Mouse (Mus musculus): ENCODE results near the gene Zfp445. TPM values are rescaled to one million over a fixed set of nuclear protein-coding genes. Genes with fewer than 3 reads are reported as not detected.

Gene Zfp445
- polyA plus RNA-seq, 1 experiment from 2014 or later, result 69.5 TPM

DNA sequence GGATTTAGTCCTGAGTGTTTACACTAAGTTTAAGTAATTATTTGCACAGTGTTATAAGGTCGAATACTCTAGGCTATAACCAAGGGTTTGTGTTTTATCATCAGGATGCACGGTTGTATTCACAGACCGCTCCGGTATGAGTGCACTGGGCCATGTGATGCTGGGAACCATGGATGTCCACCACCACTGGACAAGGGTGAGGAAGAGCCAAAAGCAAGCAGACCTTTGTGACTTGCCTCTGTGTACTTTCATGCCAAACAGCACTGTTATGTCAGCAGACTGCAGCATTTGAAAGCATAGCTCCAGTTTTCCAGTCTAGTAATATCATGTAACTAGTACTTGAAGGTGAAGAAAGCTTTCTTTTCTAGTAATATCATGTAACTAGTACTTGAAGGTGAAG lies 39.1 kb downstream of the Zfp445 start:
- H3K36me3 ChIP-seq, result peaks cover 48% of the 10 kb centered on the region
- no peaks in the 10 kb centered on the region; the same call in 1 of the 2 replicates for H3K4me1 ChIP-seq
- H3K4me3 ChIP-seq, result no peak overlapping the region
- no peak for DNase-seq (ENCODE audit: low spot score)
- 94% methylated on average over 4 of the region's 4 CpGs for WGBS
- no peaks in the 10 kb centered on the region for H3K9me3 ChIP-seq (replicated peaks)
- no peaks in the 10 kb centered on the region for H3K27me3 ChIP-seq (ENCODE audit: low read depth, poor library complexity, severe bottlenecking)
- H3K27ac ChIP-seq (replicated peaks), result no peak overlapping the region

GRCm38 (mm10) chr9:122823374-122824017 lies 42.3 kb downstream of the Zfp445 start:
- 91% methylated on average over 5 of the region's 5 CpGs for WGBS

DNA sequence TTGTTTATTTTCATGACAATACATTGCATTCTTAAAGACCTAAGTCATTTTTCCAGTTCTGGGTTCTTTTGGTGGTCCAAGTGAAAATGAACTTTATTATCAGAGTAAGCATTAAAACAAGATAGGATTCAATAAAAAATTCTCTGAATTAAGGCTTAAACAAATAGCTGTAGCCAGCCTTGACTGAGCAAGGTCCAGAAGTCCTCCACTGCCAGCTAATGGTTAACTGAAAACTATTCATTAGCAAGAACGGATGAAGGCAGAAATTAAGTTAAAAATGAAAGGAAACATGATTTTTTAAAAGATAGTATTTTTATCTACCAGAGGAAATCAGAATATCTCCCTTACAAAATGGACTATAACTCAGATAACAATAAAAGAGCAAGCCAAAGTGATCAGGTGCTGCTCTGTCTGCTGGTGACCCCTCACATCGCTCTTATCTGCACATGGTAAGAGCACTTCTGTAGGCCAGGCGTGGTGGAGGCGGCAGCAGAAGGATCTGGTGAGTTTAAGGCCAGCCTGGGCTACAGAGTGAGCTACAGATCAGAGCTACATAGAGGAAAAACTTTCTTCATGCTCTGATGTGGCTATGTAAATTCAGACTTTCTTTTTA lies 50.5 kb downstream of the Zfp445 start:
- no peaks in the 10 kb centered on the region for H3K9me3 ChIP-seq (replicated peaks)
- DNase-seq (ENCODE audit: low spot score), result no peak
- no peaks in the 10 kb centered on the region for H3K4me1 ChIP-seq
- peaks cover 5% of the 10 kb centered on the region; the same call in 1 of the 2 replicates for H3K36me3 ChIP-seq
- WGBS, result 89% methylated on average over 4 of the region's 4 CpGs
- H3K27me3 ChIP-seq (ENCODE audit: low read depth, poor library complexity, severe bottlenecking), result no peaks in the 10 kb centered on the region
- H3K27ac ChIP-seq (replicated peaks), result no peak overlapping the region
- no peak overlapping the region for H3K4me3 ChIP-seq

More at GRCm38 (mm10) chr9:122823374-122824017, 42.3 kb downstream of the Zfp445 start:
- DNase-seq (ENCODE audit: low spot score), result no peak
- peaks cover 48% of the 10 kb centered on the region for H3K36me3 ChIP-seq
- H3K4me3 ChIP-seq, result no peak overlapping the region
- no peaks in the 10 kb centered on the region for H3K27me3 ChIP-seq (ENCODE audit: low read depth, poor library complexity, severe bottlenecking)
- no peaks in the 10 kb centered on the region for H3K4me1 ChIP-seq
- H3K27ac ChIP-seq (replicated peaks), result no peak overlapping the region
- no peaks in the 10 kb centered on the region for H3K9me3 ChIP-seq (replicated peaks)

DNA sequence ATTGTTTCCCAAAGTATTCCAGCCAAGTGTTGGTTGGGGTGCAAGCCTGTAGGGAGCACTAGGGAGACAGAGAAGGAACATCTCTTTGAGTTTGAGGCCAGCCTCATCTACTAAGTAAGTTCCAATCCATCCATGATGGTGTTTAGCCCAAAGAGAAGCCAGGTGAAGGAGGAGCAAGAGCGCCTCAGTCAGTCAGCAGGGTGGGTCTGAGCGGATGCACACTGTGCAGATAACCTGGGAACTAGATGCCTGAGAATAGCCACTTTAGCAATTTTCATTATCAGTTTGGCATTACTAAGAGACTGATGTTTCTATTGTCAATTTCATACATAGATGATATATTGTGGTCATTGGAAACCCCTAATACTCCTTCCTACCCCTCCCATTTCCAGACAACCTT lies 51.0 kb downstream of the Zfp445 start:
- no peak overlapping the region for H3K4me3 ChIP-seq
- no peaks in the 10 kb centered on the region for H3K4me1 ChIP-seq
- H3K27me3 ChIP-seq (ENCODE audit: low read depth, poor library complexity, severe bottlenecking), result no peaks in the 10 kb centered on the region
- WGBS, result 96% methylated on average over 2 of the region's 2 CpGs
- H3K27ac ChIP-seq (replicated peaks), result no peak overlapping the region
- H3K9me3 ChIP-seq (replicated peaks), result no peaks in the 10 kb centered on the region
- no peak for DNase-seq (ENCODE audit: low spot score)
- 0 out of 2 replicates have a peak, but pooled peaks cover 2% of the 10 kb centered on the region for H3K36me3 ChIP-seq

GRCm38 (mm10) chr9:122812386-122812785 lies 53.4 kb downstream of the Zfp445 start:
- no peak overlapping the region for H3K27ac ChIP-seq (replicated peaks)
- H3K4me1 ChIP-seq, result no peaks in the 10 kb centered on the region
- H3K27me3 ChIP-seq (ENCODE audit: low read depth, poor library complexity, severe bottlenecking), result no peaks in the 10 kb centered on the region
- no peaks in the 10 kb centered on the region for H3K36me3 ChIP-seq
- WGBS, result 89% methylated on average over 5 of the region's 5 CpGs
- DNase-seq (ENCODE audit: low spot score), result no peak
- no peaks in the 10 kb centered on the region for H3K9me3 ChIP-seq (replicated peaks)
- no peak overlapping the region for H3K4me3 ChIP-seq

DNA sequence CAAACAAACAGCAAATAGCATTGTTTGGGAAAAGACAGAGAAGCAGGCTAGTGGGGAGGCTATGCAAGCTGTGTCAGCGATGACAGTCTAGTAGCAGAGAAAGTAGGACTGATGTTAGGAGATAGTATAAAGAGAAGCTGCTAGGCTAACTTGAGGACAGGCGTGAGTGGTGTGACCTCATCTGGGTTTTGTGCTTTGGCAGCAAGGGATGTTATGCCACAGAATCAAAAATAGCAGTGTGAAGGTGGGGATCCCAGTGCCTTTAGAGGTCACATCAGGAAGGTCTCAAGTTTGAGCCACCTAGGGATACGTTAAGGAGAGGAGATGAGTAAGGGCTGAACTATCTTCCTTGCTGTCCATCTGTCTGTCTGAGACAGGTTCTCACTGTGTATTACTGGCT lies 55.6 kb downstream of the Zfp445 start:
- DNase-seq (ENCODE audit: low spot score), result no peak
- no peaks in the 10 kb centered on the region for H3K27me3 ChIP-seq (ENCODE audit: low read depth, poor library complexity, severe bottlenecking)
- H3K4me3 ChIP-seq, result no peak overlapping the region
- WGBS, result 89% methylated on average over 3 of the region's 3 CpGs
- H3K36me3 ChIP-seq, result no peaks in the 10 kb centered on the region
- no peaks in the 10 kb centered on the region for H3K9me3 ChIP-seq (replicated peaks)
- no peak overlapping the region for H3K27ac ChIP-seq (replicated peaks)
- H3K4me1 ChIP-seq, result peaks cover 10% of the 10 kb centered on the region

DNA sequence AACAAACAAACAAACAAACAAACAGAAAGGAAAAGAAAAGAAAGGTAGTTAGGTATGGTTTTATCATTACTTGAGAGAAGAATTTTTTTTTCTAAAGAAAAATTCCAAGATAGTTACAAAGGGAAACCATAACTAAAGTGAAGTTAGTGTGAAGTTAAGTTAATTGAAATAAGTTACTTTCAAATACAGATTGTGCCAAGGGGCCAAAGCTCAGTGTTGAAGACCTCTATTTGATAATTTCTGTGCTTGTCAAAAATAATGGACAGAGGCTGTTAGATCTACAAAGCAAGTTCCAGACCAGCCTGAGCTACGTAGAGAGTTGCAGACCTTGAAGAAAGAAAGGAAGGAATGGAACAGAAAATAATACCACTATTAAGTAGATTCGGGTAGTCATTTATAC lies 58.6 kb downstream of the Zfp445 start:
- H3K9me3 ChIP-seq (replicated peaks), result no peaks in the 10 kb centered on the region
- no peak overlapping the region for H3K27ac ChIP-seq (replicated peaks)
- H3K36me3 ChIP-seq, result no peaks in the 10 kb centered on the region
- WGBS, result 90% methylated on average over 2 of the region's 2 CpGs
- peaks cover 10% of the 10 kb centered on the region for H3K4me1 ChIP-seq
- DNase-seq (ENCODE audit: low spot score), result no peak
- H3K27me3 ChIP-seq (ENCODE audit: low read depth, poor library complexity, severe bottlenecking), result no peaks in the 10 kb centered on the region
- no peak overlapping the region for H3K4me3 ChIP-seq

- Histone ChIP-seq H3K36me3 (no peaks in the 10 kb centered on the region), H3K9me3 (replicated peaks) (no peaks in the 10 kb centered on the region), H3K4me3 (peak overlapping the region; percentile 79), H3K27me3 (ENCODE audit: low read depth, poor library complexity, severe bottlenecking) (no peaks in the 10 kb centered on the region), H3K4me1 (peaks cover 10% of the 10 kb centered on the region), H3K27ac (replicated peaks) (peak overlapping the region; percentile 90)
- 12% methylated on average over 10 of the region's 10 CpGs for WGBS
- DNase-seq (ENCODE audit: low spot score), result no peak
These were observed 59.9 kb downstream of the Zfp445 start for GRCm38 (mm10) chr9:122805845-122806341.

GRCm38 (mm10) chr9:122805053-122805844 lies 60.6 kb downstream of the Zfp445 start, which contains the start of gene Tcaim:
Gene Tcaim (plus strand): TSS chr9:122805539.
- peak within 1 kb of the TSS; percentile 90 for H3K27ac ChIP-seq (replicated peaks)
- no peaks in the 10 kb centered on the region for H3K27me3 ChIP-seq (ENCODE audit: low read depth, poor library complexity, severe bottlenecking)
- H3K4me1 ChIP-seq, result peaks cover 10% of the 10 kb centered on the region
- no peaks in the 10 kb centered on the region for H3K36me3 ChIP-seq
- peak within 1 kb of the TSS; percentile 79 for H3K4me3 ChIP-seq
- H3K9me3 ChIP-seq (replicated peaks), result no peaks in the 10 kb centered on the region
- peak; percentile 92 for DNase-seq (ENCODE audit: low spot score)
- WGBS, result 8% methylated on average over 42 of the region's 42 CpGs

Other genes with a start within 250 kb of the Zfp445 start
- gene Topaz1, start 118.7 kb downstream of the Zfp445 start, polyA plus RNA-seq (2016; fragmentation: Nextera tagmentation; extraction: Ambion mirVana), result not detected in 2 replicates
- 4.6 and 5.8 TPM in 2 replicates for gene Tcaim, start 60.5 kb downstream of the Zfp445 start, polyA plus RNA-seq (2016; fragmentation: Nextera tagmentation; extraction: Ambion mirVana)
- 0.32 TPM in 1 of 2 replicates, not detected in the other for gene Gm35549, start 22.0 kb downstream of the Zfp445 start, polyA plus RNA-seq (2016; fragmentation: Nextera tagmentation; extraction: Ambion mirVana)
- gene Zkscan7, start 19.7 kb upstream of the Zfp445 start, polyA plus RNA-seq (2016; fragmentation: Nextera tagmentation; extraction: Ambion mirVana), result 3.6 and 4.6 TPM in 2 replicates
- 33.1 and 35.9 TPM in 2 replicates for gene Zfp105, start 57.1 kb upstream of the Zfp445 start, polyA plus RNA-seq (2016; fragmentation: Nextera tagmentation; extraction: Ambion mirVana)
- 22.8 and 23.4 TPM in 2 replicates for gene 1110059G10Rik, start 85.0 kb upstream of the Zfp445 start, polyA plus RNA-seq (2016; fragmentation: Nextera tagmentation; extraction: Ambion mirVana)
- 88.7 and 88.9 TPM in 2 replicates for gene Kif15, start 85.0 kb upstream of the Zfp445 start, polyA plus RNA-seq (2016; fragmentation: Nextera tagmentation; extraction: Ambion mirVana)
- gene Tmem42, start 155.3 kb upstream of the Zfp445 start, polyA plus RNA-seq (2016; fragmentation: Nextera tagmentation; extraction: Ambion mirVana), result 18.6 and 20.3 TPM in 2 replicates
- gene Tgm4, start 168.7 kb upstream of the Zfp445 start, polyA plus RNA-seq (2016; fragmentation: Nextera tagmentation; extraction: Ambion mirVana), result 0.68 and 0.70 TPM in 2 replicates
- gene Zdhhc3, start 247.2 kb upstream of the Zfp445 start, polyA plus RNA-seq (2016; fragmentation: Nextera tagmentation; extraction: Ambion mirVana), result 79.2 and 81.9 TPM in 2 replicates
- gene Exosc7, start 247.2 kb upstream of the Zfp445 start, polyA plus RNA-seq (2016; fragmentation: Nextera tagmentation; extraction: Ambion mirVana), result 138 and 157 TPM in 2 replicates

Measured in midbrain, embryonic 10.5 days (tissue).